Mouse (Mus musculus): ENCODE data around the gene Arhgef11. TPM values are rescaled to one million over a fixed set of nuclear protein-coding genes. Genes with fewer than 3 reads are reported as not detected.
A peak's percentile ranks its signal among the peaks of the same experiment; 100 is the strongest.
"Not testable (repeated sequence)": the region's sequence is repeated elsewhere in the genome, so short reads cannot be mapped to it uniquely, and the experiment has no call there.

Arhgef11 gene
- 10 to 100 TPM; 19.4 to 19.9 TPM for total RNA-seq (2021)

GRCm38 (mm10) chr3:87616957-87617810 lies at the start of gene Arhgef11:
Gene Arhgef11 (plus strand): TSS chr3:87617559.
- peak; percentile 70 for DNase-seq (ENCODE audit: low spot score)
- intact Hi-C loops (cut with DNase I) = no loop called here

- intact Hi-C loops (cut with DNase I) = no loop called here
- no peak for DNase-seq (ENCODE audit: low spot score)
Measured at GRCm38 (mm10) chr3:87568681-87569080, 48.7 kb upstream of the Arhgef11 start.

- no peak for DNase-seq (ENCODE audit: low spot score)
Measured at GRCm38 (mm10) chr3:87575766-87576165, 41.6 kb upstream of the Arhgef11 start.

GRCm38 (mm10) chr3:87582259-87582658 lies 35.1 kb upstream of the Arhgef11 start:
- no peak for DNase-seq (ENCODE audit: low spot score)
- intact Hi-C loops (cut with DNase I) = no loop called here

More at GRCm38 (mm10) chr3:87575766-87576165, 41.6 kb upstream of the Arhgef11 start:
- intact Hi-C loops (cut with DNase I) = no loop called here

GRCm38 (mm10) chr3:87593793-87594192 lies 23.6 kb upstream of the Arhgef11 start:
- intact Hi-C loops (cut with DNase I) = no loop called here
- no peak for DNase-seq (ENCODE audit: low spot score)

GRCm38 (mm10) chr3:87595328-87595727 lies 22.0 kb upstream of the Arhgef11 start:
- intact Hi-C loops (cut with DNase I); DNase-seq (ENCODE audit: low spot score): not testable (repeated sequence)

GRCm38 (mm10) chr3:87601077-87601476 lies 16.3 kb upstream of the Arhgef11 start:
- intact Hi-C loops (cut with DNase I); DNase-seq (ENCODE audit: low spot score): not testable (repeated sequence)

- intact Hi-C loops (cut with DNase I) = no loop called here
- no peak for DNase-seq (ENCODE audit: low spot score)
Measured at GRCm38 (mm10) chr3:87616354-87616753, 1.0 kb upstream of the Arhgef11 start.

- DNase-seq (ENCODE audit: low spot score) = no peak
- intact Hi-C loops (cut with DNase I) = no loop called here
Measured at GRCm38 (mm10) chr3:87617811-87618130, 412 bp downstream of the Arhgef11 start.

- DNase-seq (ENCODE audit: low spot score) = no peak
- intact Hi-C loops (cut with DNase I) = no loop called here
Measured at GRCm38 (mm10) chr3:87618240-87618639, 881 bp downstream of the Arhgef11 start.

GRCm38 (mm10) chr3:87618981-87619710 lies 1.8 kb downstream of the Arhgef11 start:
- DNase-seq (ENCODE audit: low spot score) = no peak
- intact Hi-C loops (cut with DNase I) = no loop called here

- no peak for DNase-seq (ENCODE audit: low spot score)
- intact Hi-C loops (cut with DNase I) = no loop called here
Measured at GRCm38 (mm10) chr3:87620218-87620891, 3.0 kb downstream of the Arhgef11 start.

GRCm38 (mm10) chr3:87624899-87625298 lies 7.5 kb downstream of the Arhgef11 start:
- no peak for DNase-seq (ENCODE audit: low spot score)
- intact Hi-C loops (cut with DNase I) = no loop called here

GRCm38 (mm10) chr3:87630899-87631298 lies 13.5 kb downstream of the Arhgef11 start:
- no peak for DNase-seq (ENCODE audit: low spot score)
- intact Hi-C loops (cut with DNase I) = no loop called here

- intact Hi-C loops (cut with DNase I) = no loop called here
- DNase-seq (ENCODE audit: low spot score) = no peak
Measured at GRCm38 (mm10) chr3:87631408-87631807, 14.0 kb downstream of the Arhgef11 start.

GRCm38 (mm10) chr3:87635514-87635913 lies 18.2 kb downstream of the Arhgef11 start:
- no peak for DNase-seq (ENCODE audit: low spot score)
- intact Hi-C loops (cut with DNase I) = no loop called here

GRCm38 (mm10) chr3:87643453-87643852 lies 26.1 kb downstream of the Arhgef11 start:
- intact Hi-C loops (cut with DNase I) = no loop called here
- DNase-seq (ENCODE audit: low spot score) = no peak

GRCm38 (mm10) chr3:87646174-87646573 lies 28.8 kb downstream of the Arhgef11 start:
- intact Hi-C loops (cut with DNase I) = no loop called here
- no peak for DNase-seq (ENCODE audit: low spot score)

- intact Hi-C loops (cut with DNase I) = no loop called here
- DNase-seq (ENCODE audit: low spot score) = no peak
Measured at GRCm38 (mm10) chr3:87649063-87649462, 31.7 kb downstream of the Arhgef11 start.

- DNase-seq (ENCODE audit: low spot score) = no peak
- intact Hi-C loops (cut with DNase I) = no loop called here
Measured at GRCm38 (mm10) chr3:87658348-87658747, 41.0 kb downstream of the Arhgef11 start.
